Comparison of ENCODE assay signal across 30 mouse cellular contexts in genomic region chr15:101398269-101398668, GRCm38 (mm10). TPM values are rescaled to one million over a fixed set of nuclear protein-coding genes. Genes with fewer than 3 reads are reported as not detected.
A peak's percentile ranks its signal among the peaks of the same experiment; 100 is the strongest.
DNase-seq lines count a peak whose midpoint lies in the region; ATAC-seq lines count a peak whose summit lies in the region.
"Had no signal": no experiment of that assay in that cellular context is flagged by ENCODE, and none has a peak within 500 bp of the region (broad histone marks: within the 10 kb centered on the region; RNA-seq: fewer than 3 reads in every experiment).

No protein-coding gene starts in this region.

- no peak overlapping the region for H3K9ac ChIP-seq in midbrain, embryonic 14.5 days (replicated peaks; ENCODE audit: low read length)
- H3K9ac ChIP-seq: embryonic facial prominence, embryonic 13.5 days; hindbrain, embryonic 15.5 days; kidney, embryonic 15.5 days; limb, embryonic 12.5 days; liver, embryonic 12.5 days; lung, embryonic 15.5 days; midbrain, embryonic 13.5 days; neural tube, embryonic 12.5 days had no signal

- intact Hi-C loops in heart, postnatal 14 days (cut with DNase I) = no loop called here
- intact Hi-C loops in left cerebral cortex, postnatal 4 days (cut with DNase I) = no loop called here

- peak; percentile 38 for DNase-seq in kidney, adult 11 months
- no peak for DNase-seq in kidney, postnatal 10 days
- peak; percentile 41 for DNase-seq in NIH3T3 (ENCODE audit: low read depth)
- DNase-seq in heart, postnatal 14 days = peak; percentile 44 to 53
- DNase-seq in lung, postnatal 14 days = peak; percentile 64
- no peak for DNase-seq in cerebellum, adult 9-10 months
- DNase-seq in left cerebral cortex, postnatal 4 days = no peak
- no peak for DNase-seq in midbrain, embryonic 14.5 days
- DNase-seq: adrenal gland, postnatal 14 days; cerebellum, postnatal 36 days; embryo, embryonic 11 days; gastrocnemius, postnatal 14 days; thymus, postnatal 14 days had no signal

- no peak overlapping the region for H3K27ac ChIP-seq in midbrain, embryonic 14.5 days (replicated peaks; ENCODE audit: low read depth, low read length)
- H3K27ac ChIP-seq: embryonic facial prominence, embryonic 13.5 days; hindbrain, embryonic 15.5 days; kidney, embryonic 15.5 days; limb, embryonic 12.5 days; liver, embryonic 12.5 days; lung, embryonic 15.5 days; midbrain, embryonic 13.5 days; neural tube, embryonic 12.5 days had no signal

- no peak for ATAC-seq in midbrain, embryonic 14.5 days (ENCODE audit: low FRiP score, low TSS enrichment)
- ATAC-seq: forebrain, embryonic 14.5 days; liver, embryonic 12.5 days; midbrain, embryonic 13.5 days had no signal

- no peaks in the 10 kb centered on the region for H3K4me1 ChIP-seq in midbrain, embryonic 14.5 days (ENCODE audit: control insufficient read depth, insufficient read depth, low read length)
- H3K4me1 ChIP-seq: hindbrain, embryonic 15.5 days; liver, embryonic 12.5 days; lung, embryonic 15.5 days; midbrain, embryonic 13.5 days; neural tube, embryonic 12.5 days had no signal

- H3K9me3 ChIP-seq in midbrain, embryonic 14.5 days (ENCODE audit: control insufficient read depth, low read length) = no peaks in the 10 kb centered on the region
- H3K9me3 ChIP-seq: embryonic facial prominence, embryonic 13.5 days; hindbrain, embryonic 15.5 days; kidney, embryonic 15.5 days; limb, embryonic 12.5 days; liver, embryonic 12.5 days; lung, embryonic 15.5 days; megakaryocyte, embryonic 14.5 days; midbrain, embryonic 13.5 days; neural tube, embryonic 12.5 days had no signal

- no peak overlapping the region for H3K4me2 ChIP-seq in midbrain, embryonic 14.5 days (ENCODE audit: low read length)
- H3K4me2 ChIP-seq: embryonic facial prominence, embryonic 13.5 days; hindbrain, embryonic 15.5 days; kidney, embryonic 15.5 days; limb, embryonic 12.5 days; liver, embryonic 12.5 days; lung, embryonic 15.5 days; midbrain, embryonic 13.5 days; neural tube, embryonic 12.5 days had no signal

- H3K36me3 ChIP-seq in midbrain, embryonic 14.5 days (ENCODE audit: control insufficient read depth, insufficient read depth, low read length) = no peaks in the 10 kb centered on the region
- H3K36me3 ChIP-seq: embryonic facial prominence, embryonic 13.5 days; hindbrain, embryonic 15.5 days; kidney, embryonic 15.5 days; limb, embryonic 12.5 days; liver, embryonic 12.5 days; lung, embryonic 15.5 days; midbrain, embryonic 13.5 days; neural tube, embryonic 12.5 days had no signal

- no peaks in the 10 kb centered on the region for H3K27me3 ChIP-seq in midbrain, embryonic 14.5 days (ENCODE audit: control insufficient read depth, insufficient read depth, low read length)
- H3K27me3 ChIP-seq: embryonic facial prominence, embryonic 13.5 days; hindbrain, embryonic 15.5 days; kidney, embryonic 15.5 days; liver, embryonic 12.5 days; lung, embryonic 15.5 days; midbrain, embryonic 13.5 days; neural tube, embryonic 12.5 days had no signal

- 87% methylated on average over 8 of the region's 8 CpGs for WGBS in midbrain, embryonic 14.5 days

- no peak overlapping the region for H3K4me3 ChIP-seq in midbrain, embryonic 14.5 days (replicated peaks; ENCODE audit: low read depth, low read length)
- H3K4me3 ChIP-seq: embryonic facial prominence, embryonic 13.5 days; hindbrain, embryonic 15.5 days; kidney, embryonic 15.5 days; limb, embryonic 12.5 days; liver, embryonic 12.5 days; lung, embryonic 15.5 days; megakaryocyte, embryonic 14.5 days; midbrain, embryonic 13.5 days; neural tube, embryonic 12.5 days had no signal

RNA-seq across cellular contexts. Expression of gene Krt7, which starts 12.6 kb away (rescaled TPM):
- total RNA-seq in heart, postnatal 14 days (2021) = 1 to 10 TPM; 3.2 to 3.4 TPM
- total RNA-seq in left cerebral cortex, postnatal 4 days (2021) = under 1 TPM in 1 of 2 experiments, not detected in 1; 0.16 TPM
- 0.12 and 0.24 TPM in 2 replicates for polyA plus RNA-seq in midbrain, embryonic 14.5 days (2014; fragmentation: Nextera tagmentation; extraction: Ambion mirVana)
- total RNA-seq: gastrocnemius, postnatal 14 days; layer of hippocampus, postnatal 25 days; left cerebral cortex, postnatal 10 days had no signal

RNA-seq across cellular contexts. Expression of gene Krt80, which starts 28.3 kb away (rescaled TPM):
- 1 to 10 TPM; 1.1 to 1.6 TPM for total RNA-seq in heart, postnatal 14 days (2021)
- total RNA-seq in left cerebral cortex, postnatal 4 days (2021) = under 1 TPM; 0.46 to 0.60 TPM
- polyA plus RNA-seq in midbrain, embryonic 14.5 days (2014; fragmentation: Nextera tagmentation; extraction: Ambion mirVana) = not detected in 2 replicates
- polyA plus RNA-seq: forebrain, embryonic 14.5 days; neural tube, embryonic 12.5 days had no signal

RNA-seq across cellular contexts. Expression of gene Krt87, which starts 40.3 kb away (rescaled TPM):
- not detected for total RNA-seq in heart, postnatal 14 days (2021)
- total RNA-seq in left cerebral cortex, postnatal 4 days (2021) = under 1 TPM; 0.24 to 0.38 TPM
- polyA plus RNA-seq in midbrain, embryonic 14.5 days (2014; fragmentation: Nextera tagmentation; extraction: Ambion mirVana) = 0.09 and 0.26 TPM in 2 replicates
- total RNA-seq: adrenal gland, postnatal 14 days; gastrocnemius, postnatal 14 days; hematopoietic stem cell, adult 5-6 weeks had no signal
- polyA plus RNA-seq: forebrain, embryonic 14.5 days; intestine, embryonic 14.5 days; kidney, embryonic 15.5 days; liver, embryonic 12.5 days; spleen, adult 2 months had no signal

RNA-seq across cellular contexts. Expression of gene Krt88, which starts 49.3 kb away (rescaled TPM):
- total RNA-seq in heart, postnatal 14 days (2021) = not detected
- not detected for total RNA-seq in left cerebral cortex, postnatal 4 days (2021)
- not detected in 2 replicates for polyA plus RNA-seq in midbrain, embryonic 14.5 days (2014; fragmentation: Nextera tagmentation; extraction: Ambion mirVana)
- total RNA-seq: adrenal gland, postnatal 14 days; gastrocnemius, postnatal 14 days; hematopoietic stem cell, adult 5-6 weeks; layer of hippocampus, postnatal 25 days; left cerebral cortex, postnatal 10 days had no signal
- polyA plus RNA-seq: cerebellum, adult 2 months; embryonic facial prominence, embryonic 13.5 days; forebrain, embryonic 14.5 days; hindbrain, embryonic 15.5 days; intestine, embryonic 14.5 days; limb, embryonic 12.5 days; liver, embryonic 12.5 days; lung, embryonic 15.5 days; midbrain, embryonic 13.5 days; neural tube, embryonic 12.5 days; spleen, adult 2 months; stomach, embryonic 14.5 days had no signal

Comparison
In these comparisons a context has a peak if more than half of its experiments do, and no peak if none do; other contexts are left out.
1. DNase-seq: peak in kidney, adult 11 months (single experiment), NIH3T3 (single experiment), heart, postnatal 14 days (2 of 2) and lung, postnatal 14 days (single experiment); none in kidney, postnatal 10 days (single experiment), cerebellum, adult 9-10 months (single experiment), left cerebral cortex, postnatal 4 days (single experiment) and midbrain, embryonic 14.5 days (single experiment).